Mouse (Mus musculus) brain, adult 10 weeks (tissue): Measurements from ENCODE around the gene 6030408B16Rik. TPM values are rescaled to one million over a fixed set of nuclear protein-coding genes. Genes with fewer than 3 reads are reported as not detected.

Experiments used
- polyA plus RNA-seq: library from polyadenylated mRNA; stranded (reverse); fragments of 350-450 nt; fragmentation: Illumina TruSeq; extraction: RNeasy Lipid Tissue Mini Kit (QIAGEN cat#74804); gene quantifications from one replicate; pipeline ENCODE4 v1.2.3, GENCODE M21; 2015; ENCODE audit warnings: low read depth, low replicate concordance

Gene 6030408B16Rik
- polyA plus RNA-seq = not detected

GRCm38 (mm10) chr15:101293025-101293621 is at the start of gene 6030408B16Rik:
Gene 6030408B16Rik, plus strand, starts transcription at chr15:101293212.

DNA sequence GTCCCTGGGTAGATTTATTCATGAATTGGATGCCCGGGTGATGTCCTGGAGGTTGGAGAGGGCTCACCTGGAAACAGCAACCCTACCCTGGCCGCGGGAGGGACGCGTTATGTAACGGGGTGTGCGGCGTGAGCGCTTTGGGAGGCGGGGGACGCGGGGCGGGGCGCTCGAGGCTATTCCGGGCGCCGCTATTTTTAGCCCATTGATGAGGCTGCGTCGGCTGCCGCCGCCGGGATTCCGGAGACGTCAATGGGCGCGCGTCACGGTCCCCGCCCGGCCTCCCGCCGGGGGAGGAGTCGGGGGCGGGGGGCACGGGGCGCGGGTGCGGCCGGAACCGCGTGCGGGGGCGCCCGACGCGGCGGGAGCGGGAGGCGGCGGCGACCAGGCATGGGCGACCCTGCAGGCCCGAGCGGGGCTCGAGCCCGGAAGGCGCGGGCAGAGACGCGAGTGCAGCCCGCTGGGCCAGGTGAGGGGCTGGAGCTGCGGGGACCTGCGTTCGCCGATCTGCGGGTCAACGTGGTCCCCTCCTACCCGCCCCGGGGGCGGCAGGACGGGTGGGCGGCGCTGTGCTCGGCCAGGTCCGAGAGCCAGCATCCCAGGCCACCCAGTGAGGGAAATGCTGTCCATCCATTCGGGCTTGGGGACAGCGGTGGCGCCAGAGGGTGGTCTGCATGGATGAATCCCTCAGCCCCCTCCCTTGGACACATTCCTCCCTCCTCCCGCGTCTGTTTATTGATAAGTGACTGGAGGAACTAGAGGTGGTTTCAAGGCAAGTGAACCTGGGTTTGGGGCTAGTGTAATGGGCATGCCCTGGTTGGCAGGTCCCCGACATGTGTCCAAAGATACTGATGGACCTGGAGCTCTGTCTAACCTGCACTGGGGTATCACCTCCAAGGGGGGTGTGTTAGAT is 38.9 kb upstream of the 6030408B16Rik start, which contains the start of gene Nr4a1:
Gene Nr4a1, plus strand, starts transcription at position 384 of the 910 bp plus-strand sequence.

DNA sequence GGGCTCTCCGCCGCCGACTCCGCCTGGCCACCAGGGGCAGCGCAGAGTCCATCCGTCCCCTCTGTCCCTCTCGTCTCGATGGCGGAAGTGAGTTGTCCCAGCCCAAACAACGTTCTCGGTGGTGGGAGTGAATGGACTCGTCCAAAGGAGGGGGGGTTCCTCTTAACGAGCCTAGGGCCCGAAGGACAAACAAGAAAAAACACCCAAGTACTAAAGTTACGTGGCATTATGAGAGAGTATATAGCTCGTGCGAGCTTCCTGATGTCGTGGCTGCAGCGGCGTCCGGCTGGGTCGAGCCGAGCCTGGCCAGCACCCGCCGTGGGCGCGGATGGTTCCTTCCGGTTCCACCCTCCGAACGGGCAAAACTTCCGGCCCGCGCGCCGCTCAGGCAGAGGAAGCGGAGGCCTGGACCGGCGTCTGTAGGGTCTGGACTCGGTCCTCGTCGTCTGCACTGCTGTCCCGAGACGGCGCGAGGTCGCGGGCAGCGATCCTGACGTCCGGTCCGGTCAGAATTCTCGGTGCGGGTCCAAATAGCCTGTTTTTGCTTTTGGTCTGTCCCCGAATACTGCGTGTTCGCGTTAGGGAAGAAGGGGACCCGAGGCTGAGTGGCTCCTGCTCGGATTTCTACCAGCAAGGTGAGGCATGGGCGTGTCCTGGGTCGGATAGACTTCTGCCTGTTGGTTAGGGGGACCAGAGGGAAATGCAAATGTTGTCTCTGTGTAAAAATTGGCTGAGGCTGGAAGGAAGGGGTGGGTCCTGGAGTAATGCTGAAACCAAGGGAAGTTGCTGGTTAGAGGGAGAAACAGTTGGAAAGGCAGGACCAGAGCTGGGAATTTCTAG is 8.9 kb upstream of the 6030408B16Rik start, which contains the start of gene Atg101:
Gene Atg101, plus strand, starts transcription at position 362 of the 840 bp plus-strand sequence.

Other genes with a start within 250 kb of the 6030408B16Rik start
- gene Gm47841, start 245.8 kb upstream of the 6030408B16Rik start, polyA plus RNA-seq = not detected
- 0.62 TPM for gene Fignl2, start 214.6 kb upstream of the 6030408B16Rik start, polyA plus RNA-seq
- gene Ankrd33, start 177.5 kb upstream of the 6030408B16Rik start, polyA plus RNA-seq = not detected
- gene Acvrl1, start 164.7 kb upstream of the 6030408B16Rik start, polyA plus RNA-seq = 13.8 TPM
- gene Acvr1b, start 119.1 kb upstream of the 6030408B16Rik start, polyA plus RNA-seq = 62.2 TPM
- gene Grasp, start 69.0 kb upstream of the 6030408B16Rik start, polyA plus RNA-seq = 29.4 TPM
- 91.2 TPM for gene Nr4a1, start 38.9 kb upstream of the 6030408B16Rik start, polyA plus RNA-seq
- 44.3 TPM for gene Atg101, start 8.9 kb upstream of the 6030408B16Rik start, polyA plus RNA-seq
- 3.3 TPM for gene Krt80, start 77.0 kb downstream of the 6030408B16Rik start, polyA plus RNA-seq
- gene Krt7, start 117.8 kb downstream of the 6030408B16Rik start, polyA plus RNA-seq = not detected
- gene Krt87, start 145.6 kb downstream of the 6030408B16Rik start, polyA plus RNA-seq = 0.19 TPM
- not detected for gene Krt88, start 154.5 kb downstream of the 6030408B16Rik start, polyA plus RNA-seq
- gene Krt81, start 170.5 kb downstream of the 6030408B16Rik start, polyA plus RNA-seq = not detected
- not detected for gene Krt86, start 180.3 kb downstream of the 6030408B16Rik start, polyA plus RNA-seq
- gene Krt83, start 198.3 kb downstream of the 6030408B16Rik start, polyA plus RNA-seq = not detected
- gene Gm49425, start 224.0 kb downstream of the 6030408B16Rik start, polyA plus RNA-seq = not detected
- gene Krt84, start 239.6 kb downstream of the 6030408B16Rik start, polyA plus RNA-seq = not detected